Mouse (Mus musculus): ENCODE measurements around the gene Cblc.
A peak's percentile ranks its signal among the peaks of the same experiment; 100 is the strongest.

Cblc gene

DNA sequence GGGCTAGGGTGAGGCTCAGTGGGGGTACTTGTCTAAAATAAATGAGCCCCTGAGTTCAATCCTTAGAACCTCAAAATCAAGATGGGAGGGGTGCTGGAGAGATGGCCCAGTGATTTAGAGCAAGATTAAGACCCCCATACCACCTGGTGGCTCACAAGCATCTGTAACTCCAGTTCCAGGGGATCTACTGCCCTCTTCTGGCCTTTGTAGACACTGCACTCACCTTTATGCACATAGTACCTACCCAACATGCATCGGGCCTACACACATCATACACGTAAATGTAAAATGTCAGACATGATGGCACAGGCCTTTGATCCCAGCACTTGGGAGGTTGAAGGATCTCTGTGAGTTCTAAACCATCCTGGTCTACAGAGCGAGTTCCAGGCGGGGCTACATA lies 14.0 kb downstream of the Cblc start:
- peak; percentile 58 for DNase-seq (ENCODE audit: low read depth)

DNA sequence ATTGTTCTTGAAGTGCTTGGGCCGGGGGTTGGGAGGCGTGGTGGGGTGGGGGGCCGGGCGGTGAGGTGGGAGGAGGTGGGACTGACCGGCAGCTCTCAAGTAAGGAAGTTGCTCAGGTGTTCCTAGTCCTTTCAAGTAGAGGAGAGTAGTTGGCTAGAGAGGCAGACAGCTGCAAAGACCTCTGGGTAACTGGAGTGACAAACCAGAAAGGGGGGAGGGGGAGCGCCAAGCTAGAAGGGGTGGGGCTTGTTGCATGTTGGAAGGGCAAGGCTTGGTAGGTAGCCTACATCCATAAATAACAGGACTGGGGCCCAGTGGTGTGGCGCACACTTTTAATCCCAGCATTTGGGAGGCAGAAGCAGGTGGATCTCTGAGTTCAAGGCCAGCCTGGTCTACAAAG lies 14.9 kb downstream of the Cblc start:
- DNase-seq (ENCODE audit: low read depth): no peak

GRCm38 (mm10) chr7:19779903-19780302 lies 16.7 kb downstream of the Cblc start:
- DNase-seq (ENCODE audit: low read depth): no peak

GRCm38 (mm10) chr7:19778645-19779044 lies 18.0 kb downstream of the Cblc start:
- DNase-seq (ENCODE audit: low read depth): no peak

DNA sequence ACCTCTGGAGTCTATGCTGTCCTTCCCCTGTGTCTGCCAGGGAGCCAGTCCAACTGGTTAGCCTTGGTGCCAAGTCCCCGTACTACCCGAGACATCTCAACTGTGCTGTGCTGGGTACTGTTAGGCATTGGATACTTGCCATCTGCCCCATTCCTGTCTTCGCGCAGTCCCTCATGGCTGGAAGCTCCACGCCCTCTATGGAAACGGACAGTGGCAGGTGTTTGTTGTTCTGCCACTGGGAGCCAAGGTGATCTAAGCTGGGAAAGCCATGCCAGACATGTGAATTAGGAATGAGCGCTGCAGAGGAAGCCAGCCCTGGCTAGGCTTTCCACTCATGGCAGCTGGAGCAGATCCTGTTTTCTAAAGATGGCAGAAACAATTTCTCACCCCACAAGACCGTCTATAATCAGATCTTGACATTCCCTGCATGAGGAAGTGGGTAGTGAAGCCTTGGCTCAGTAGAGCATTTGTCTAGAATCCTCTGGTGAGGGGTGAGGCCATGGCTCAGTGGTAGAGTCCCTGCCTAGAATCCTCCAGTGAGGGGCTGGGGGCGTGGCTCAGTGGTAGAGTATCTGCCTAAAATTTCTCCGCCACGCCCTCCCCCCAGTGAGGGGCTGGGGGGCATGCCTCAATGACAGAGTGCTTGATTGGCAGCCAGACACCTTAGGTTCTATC lies 19.4 kb downstream of the Cblc start:
- DNase-seq (ENCODE audit: low read depth): no peak

- DNase-seq (ENCODE audit: low read depth): no peak
Observed at GRCm38 (mm10) chr7:19771682-19772081, 24.9 kb downstream of the Cblc start.

- DNase-seq (ENCODE audit: low read depth): no peak
Observed at GRCm38 (mm10) chr7:19770984-19771391, 25.6 kb downstream of the Cblc start, which contains the start of gene Bcam. TSS of gene Bcam (minus strand) at chr7:19771016.

DNA sequence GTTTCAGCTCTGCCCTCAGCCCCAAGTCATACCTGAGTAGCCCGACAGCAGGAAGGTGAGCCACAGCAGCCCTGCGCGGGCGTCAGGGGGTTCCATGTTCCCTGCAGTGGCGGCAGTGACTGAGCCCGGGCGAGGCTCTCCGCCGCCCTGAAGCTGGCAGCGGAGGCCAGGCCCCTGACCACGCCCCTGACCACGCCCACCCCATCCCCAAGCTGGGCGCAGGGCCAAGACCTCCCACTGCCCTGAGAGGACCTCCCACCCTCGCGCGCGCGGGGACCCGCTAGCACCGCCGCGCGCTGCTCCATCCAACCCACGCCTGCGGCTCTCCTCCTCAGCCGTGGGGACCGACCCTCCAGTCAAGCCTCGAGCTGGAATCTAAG lies 26.2 kb downstream of the Cblc start:
- DNase-seq (ENCODE audit: low read depth): peak; percentile 72

- DNase-seq (ENCODE audit: low read depth): peak; percentile 50
Observed at GRCm38 (mm10) chr7:19769434-19770374, 26.9 kb downstream of the Cblc start.

GRCm38 (mm10) chr7:19769001-19769400 lies 27.6 kb downstream of the Cblc start:
- no peak for DNase-seq (ENCODE audit: low read depth)

- DNase-seq (ENCODE audit: low read depth): no peak
Observed at GRCm38 (mm10) chr7:19768251-19768650, 28.4 kb downstream of the Cblc start.

- no peak for DNase-seq (ENCODE audit: low read depth)
Observed at GRCm38 (mm10) chr7:19764581-19764980, 32.0 kb downstream of the Cblc start.

DNA sequence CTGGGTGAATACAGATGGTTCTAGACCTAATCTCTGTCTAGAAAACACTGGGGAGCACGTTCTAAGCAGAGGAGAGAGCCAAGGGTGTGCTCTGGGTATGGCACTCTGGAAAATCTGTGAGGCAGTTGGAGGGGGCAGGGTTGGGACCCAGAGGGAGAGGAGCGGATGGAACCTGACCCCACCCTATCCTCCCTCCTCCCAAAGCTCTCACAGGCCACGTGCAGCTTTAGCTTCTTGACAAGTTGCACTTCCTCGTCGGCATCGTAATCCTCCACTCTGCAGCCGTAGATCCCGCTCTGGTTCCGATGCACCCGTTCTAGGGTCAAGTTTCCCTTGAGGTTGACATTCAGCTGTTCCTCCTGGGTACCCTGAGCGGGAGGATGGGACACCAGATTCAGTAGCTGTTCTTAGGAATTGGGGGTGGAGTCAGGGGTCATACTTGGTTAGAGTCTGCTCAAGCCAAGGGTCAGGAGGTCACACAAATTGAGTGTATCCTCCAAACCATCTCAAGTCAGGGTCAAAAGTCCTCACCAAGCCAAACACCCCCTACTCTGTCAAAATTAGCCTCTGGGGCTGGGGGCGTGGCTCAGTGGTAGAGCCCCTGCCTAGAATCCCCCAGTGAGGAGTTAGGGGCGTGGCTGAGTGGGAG lies 32.7 kb downstream of the Cblc start:
- no peak for DNase-seq (ENCODE audit: low read depth)

- DNase-seq (ENCODE audit: low read depth): no peak
Observed at GRCm38 (mm10) chr7:19762283-19762682, 34.3 kb downstream of the Cblc start.

DNA sequence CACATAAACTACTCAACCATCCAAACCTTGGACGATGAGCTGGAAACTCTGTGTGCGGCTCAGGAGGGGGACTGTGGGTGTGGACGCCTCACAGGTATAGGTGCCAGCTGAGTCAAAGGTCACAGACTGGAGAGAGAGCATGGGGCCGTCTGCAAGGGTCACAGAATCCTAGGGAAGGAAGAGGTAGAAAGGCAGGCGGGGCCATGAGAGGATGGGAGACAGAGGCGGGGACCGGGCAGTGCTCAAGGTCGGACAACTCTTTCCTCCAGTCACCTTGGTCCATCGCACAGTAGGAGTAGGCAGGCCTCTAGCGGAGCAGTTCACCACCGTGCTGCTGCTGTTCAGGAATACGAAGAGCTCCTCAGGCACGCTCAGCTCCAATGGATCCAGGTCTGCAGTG lies 36.6 kb downstream of the Cblc start:
- DNase-seq (ENCODE audit: low read depth): no peak

DNA sequence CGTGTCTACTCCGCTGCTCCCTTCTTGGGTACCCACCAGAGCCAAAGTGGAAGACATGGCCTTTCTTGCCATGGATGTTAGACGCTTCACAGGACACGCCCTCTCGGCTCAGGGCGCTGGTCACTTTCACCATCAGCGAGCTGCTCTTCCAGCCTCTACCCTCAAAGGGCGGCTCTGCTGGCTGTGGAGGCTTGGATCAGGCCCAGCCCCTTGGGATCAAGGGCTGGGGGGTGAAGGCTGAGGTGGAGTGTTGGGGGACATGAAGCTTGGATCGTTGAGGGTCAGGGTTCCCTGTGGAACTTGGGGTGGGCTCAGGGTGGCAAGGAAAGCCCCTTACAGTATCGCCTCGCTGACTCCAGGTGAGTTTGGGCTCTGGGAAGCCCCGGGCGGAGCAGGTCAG lies 38.0 kb downstream of the Cblc start:
- no peak for DNase-seq (ENCODE audit: low read depth)

GRCm38 (mm10) chr7:19755851-19756786 lies 40.5 kb downstream of the Cblc start:
- DNase-seq (ENCODE audit: low read depth): no peak

- no peak for DNase-seq (ENCODE audit: low read depth)
Observed at GRCm38 (mm10) chr7:19755008-19755407, 41.6 kb downstream of the Cblc start.

- DNase-seq (ENCODE audit: low read depth): no peak
Observed at GRCm38 (mm10) chr7:19754065-19754464, 42.5 kb downstream of the Cblc start.

- DNase-seq (ENCODE audit: low read depth): no peak
Observed at GRCm38 (mm10) chr7:19753587-19753986, 43.0 kb downstream of the Cblc start.

- DNase-seq (ENCODE audit: low read depth): no peak
Observed at GRCm38 (mm10) chr7:19752652-19753051, 44.0 kb downstream of the Cblc start.

DNA sequence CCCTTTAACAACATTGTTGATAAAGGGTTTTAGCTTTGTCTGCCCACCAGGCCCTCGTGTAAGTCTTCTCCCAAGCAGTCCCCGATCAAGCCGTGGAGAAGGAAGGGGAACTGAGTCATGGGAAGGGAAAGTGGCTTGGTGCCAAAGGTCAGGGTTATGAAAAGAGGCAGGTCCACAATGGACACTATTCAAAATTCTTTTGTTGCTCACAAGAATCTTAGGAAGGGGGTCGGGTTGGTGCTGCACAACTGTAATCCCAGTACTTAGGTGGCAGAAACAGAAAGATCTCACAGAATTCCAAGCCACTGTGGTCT lies 45.6 kb downstream of the Cblc start:
- no peak for DNase-seq (ENCODE audit: low read depth)
